Mouse (Mus musculus): Measurements from ENCODE around the gene Poc1b. TPM values are rescaled to one million over a fixed set of nuclear protein-coding genes. Genes with fewer than 3 reads are reported as not detected.
"Not testable (repeated sequence)": the region's sequence is repeated elsewhere in the genome, so short reads cannot be mapped to it uniquely, and the experiment has no call there.

Gene Poc1b
- total RNA-seq, 2 experiments from 2014 or later = 9.5 to 12.0 TPM

DNA sequence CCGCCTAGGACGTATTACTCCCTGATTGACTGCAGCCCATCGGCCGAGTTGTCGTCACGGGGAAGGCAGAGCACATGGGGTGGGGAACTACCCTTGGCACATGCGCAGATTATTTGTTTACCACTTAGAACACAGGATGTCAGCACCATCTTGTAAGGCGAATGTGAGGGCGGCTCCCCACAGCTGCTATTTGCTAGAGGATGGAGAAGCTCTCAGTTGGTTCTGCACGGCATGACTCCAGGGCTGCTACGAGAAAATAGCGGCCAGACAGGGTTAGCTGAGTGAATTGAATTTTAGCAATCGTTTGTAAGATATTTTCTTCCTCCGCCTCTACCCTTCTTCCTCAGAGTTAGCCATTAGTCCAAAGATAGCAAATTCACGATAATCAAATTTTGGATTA is 109.7 kb downstream of the Poc1b start:
- DNase-seq (ENCODE audit: low spot score in 2 of 2) = not testable (repeated sequence)

DNA sequence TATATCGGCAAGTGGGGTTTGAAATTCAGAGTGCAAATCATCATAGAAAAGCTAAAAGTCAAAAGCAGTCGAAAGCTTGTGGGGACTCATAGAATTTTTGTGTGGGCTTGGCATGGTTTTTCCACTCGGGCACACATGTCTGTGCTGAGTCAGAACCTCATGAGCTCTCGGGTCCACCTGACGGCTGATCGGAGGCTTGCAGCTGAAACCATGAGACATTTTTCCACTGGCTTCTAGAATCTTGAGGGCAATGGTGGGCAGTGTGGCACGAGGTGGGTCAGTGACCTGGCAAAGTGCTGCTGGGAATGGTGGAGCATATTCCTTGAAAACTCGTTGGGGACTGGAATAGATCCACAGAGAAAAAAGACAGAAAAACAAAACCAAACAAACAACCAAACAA is 114.7 kb downstream of the Poc1b start:
- no peak for DNase-seq (ENCODE audit: low spot score in 2 of 2)

DNA sequence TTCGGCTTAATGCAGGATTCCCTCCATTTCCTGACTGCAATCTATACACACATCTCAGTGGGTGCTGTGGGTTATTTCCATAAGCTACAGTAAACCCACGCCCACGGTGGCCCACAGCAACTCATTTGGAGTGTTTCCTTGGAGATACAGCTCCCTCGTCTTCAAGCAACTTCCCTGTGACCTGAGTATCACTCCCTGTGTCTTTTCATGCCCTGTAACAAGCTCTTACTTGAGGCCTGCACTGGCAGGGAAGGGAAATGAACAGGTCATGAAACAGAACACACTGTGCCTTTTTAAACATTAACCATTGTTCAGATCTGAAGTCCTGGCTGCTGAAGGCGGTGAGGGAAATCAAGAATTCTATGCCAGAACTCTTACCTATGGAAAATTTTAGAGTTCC is 115.9 kb downstream of the Poc1b start:
- DNase-seq (ENCODE audit: low spot score in 2 of 2) = no peak

DNA sequence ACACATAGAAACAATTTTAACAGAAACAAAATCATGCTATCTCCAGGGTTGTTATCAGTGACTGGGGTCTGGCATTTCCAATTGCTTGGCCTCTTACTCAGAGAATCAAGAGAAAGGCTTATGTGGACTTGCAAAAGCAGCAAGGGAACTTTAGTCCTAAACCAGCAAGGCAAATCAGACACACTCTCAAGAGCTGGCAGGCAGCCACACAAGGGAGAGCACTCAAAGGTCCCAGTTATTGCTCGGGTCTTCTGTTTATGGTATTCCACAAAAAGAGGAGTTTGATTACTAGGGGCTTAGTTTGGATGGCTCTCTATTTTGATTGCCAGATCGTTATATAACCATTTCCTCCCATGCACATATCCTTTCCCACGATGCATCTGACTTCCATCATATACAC is 117.4 kb downstream of the Poc1b start:
- DNase-seq (ENCODE audit: low spot score in 2 of 2) = no peak

DNA sequence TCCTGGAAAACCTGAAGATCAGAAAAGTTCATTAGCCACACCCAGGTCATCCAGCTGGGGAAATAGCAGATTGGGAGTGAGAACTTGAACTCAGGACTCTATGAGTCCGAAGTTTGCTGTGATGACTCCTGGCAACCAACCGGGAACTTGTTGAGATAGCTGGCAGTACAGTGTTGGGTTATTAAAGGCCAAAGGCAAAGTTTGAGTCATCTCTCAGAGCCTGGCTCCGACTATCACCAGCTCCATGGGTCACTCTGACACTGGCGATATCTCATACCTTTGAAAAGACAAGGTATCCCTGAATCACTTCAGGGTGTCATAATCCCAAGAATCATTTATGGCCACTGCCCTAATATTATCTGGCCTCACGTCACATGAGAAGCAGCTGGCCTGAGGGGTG is 119.9 kb downstream of the Poc1b start:
- no peak for DNase-seq (ENCODE audit: low spot score in 2 of 2)

DNA sequence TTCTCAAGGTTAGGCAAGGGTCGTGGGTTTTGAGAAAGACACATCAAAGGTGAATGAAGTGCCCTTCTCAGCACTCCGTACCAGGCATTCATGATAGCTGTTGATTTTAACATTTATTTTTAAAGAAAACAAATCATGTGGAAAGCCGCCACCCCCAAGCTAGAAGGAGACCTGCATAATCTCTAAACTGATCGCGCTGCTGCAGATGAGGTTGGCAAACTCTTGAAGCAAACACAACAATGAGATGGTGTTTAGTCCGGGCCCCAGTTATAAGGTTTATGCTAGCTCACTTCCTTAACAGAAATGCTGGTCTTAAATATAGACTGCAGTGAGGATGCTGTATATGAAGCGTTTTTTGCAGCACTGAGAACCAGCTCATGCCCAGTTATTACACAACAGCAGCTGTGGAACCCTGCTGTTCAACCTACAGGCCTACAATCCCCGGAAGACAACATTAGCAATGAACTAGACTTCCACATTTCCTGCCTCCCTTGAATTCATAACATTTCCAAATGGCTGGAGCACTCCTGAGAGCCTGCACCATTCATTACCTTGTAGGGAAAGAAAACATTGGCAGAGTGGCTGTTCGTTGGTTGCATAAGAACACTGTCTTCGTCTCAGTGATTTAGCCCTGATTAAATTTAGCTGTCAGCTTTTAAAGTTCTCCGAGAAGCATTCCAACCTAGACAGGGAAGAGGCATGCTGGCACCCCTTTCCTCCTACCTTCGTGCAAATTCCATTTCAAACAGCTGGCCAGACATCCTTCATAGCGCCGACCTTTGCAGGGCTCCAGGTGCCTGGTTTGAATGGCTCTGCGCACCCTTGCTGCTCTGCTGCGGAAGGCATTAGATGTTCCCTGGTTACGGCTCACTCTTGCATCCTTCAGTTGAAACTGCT is 121.4 kb downstream of the Poc1b start:
- DNase-seq (ENCODE audit: low spot score in 2 of 2) = no peak

DNA sequence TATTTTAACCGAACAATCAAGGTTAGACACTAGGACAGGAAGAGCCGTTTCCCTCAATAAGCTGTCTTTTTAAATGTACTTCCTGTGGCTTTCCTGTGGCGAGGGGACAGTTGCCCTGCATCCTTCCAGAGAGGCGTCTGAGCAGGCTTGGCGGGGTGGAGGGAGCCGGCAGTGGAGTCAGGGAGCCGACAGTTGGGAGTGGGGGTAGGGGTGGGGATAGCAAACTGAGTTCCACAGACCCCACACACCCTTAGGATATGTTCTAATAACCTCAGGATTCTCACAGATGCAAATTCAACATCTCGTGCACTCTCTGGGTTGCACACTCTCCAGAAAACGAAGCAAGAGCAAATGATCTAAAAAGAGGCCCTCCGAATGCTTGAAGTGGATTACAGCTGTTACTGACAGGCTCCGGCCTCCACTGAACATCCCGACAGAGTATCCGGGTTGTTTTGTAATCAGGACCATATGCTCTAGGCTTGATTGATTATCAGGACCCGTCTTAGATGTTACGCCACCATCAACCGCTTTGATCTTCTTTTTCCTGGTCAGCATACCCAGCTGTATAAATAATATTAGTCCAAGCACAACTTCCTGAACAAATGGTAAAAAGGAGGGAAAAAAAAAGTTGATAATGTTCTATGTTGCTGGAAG is 122.3 kb downstream of the Poc1b start:
- DNase-seq (ENCODE audit: low spot score in 2 of 2) = no peak

DNA sequence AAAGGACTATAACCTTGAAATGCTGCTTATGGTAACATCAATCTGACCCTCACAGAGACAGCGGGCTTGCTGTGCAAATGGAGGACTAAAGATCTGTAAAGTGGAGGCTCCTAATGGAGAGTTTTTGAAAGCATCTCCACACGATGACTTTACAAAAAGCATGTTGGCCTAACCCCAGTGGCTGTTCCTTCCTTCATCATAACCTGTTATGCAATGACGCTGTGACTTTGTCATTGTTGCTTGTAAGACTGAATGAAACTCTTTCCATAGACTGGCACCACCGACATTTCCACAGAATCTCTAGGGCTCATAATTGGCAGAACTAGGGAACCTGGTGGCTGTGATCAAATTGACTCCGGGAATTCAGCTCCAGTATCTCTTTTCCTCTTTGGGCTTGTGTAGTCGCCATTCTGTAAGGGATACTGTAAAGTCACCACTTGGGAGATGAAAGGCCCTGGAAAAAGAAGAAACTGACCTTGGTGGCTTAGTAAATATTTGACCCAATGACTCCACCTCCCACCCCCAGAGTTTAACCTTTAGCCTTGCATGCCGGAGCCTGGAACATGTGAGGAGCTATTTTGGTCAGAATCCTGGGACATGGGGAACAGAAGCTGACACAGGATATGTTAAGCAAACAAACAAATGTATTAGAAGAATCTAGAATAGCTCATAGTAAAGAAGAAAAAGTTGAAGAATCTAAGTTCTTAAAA is 125.8 kb downstream of the Poc1b start:
- DNase-seq (ENCODE audit: low spot score in 2 of 2) = no peak

DNA sequence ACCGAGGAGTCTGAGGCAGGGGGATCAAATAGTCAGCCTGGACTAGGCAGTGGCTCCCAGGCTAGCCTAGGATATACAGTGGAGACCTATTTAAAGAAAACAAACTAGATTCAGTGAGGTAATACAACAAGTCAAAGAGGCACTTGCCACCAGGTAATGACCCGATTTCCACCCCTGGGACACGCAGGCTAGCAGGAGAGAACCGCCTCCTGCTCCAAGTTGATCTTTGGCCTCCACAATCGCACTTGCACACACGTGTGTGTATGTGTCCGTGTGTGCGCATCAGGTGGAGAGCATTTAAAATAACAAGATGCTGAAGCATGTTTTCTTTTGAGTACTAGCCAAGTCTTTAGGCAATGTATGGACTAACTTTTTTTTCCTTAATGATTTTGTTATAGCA is 127.5 kb downstream of the Poc1b start:
- DNase-seq (ENCODE audit: low spot score in 2 of 2) = no peak

DNA sequence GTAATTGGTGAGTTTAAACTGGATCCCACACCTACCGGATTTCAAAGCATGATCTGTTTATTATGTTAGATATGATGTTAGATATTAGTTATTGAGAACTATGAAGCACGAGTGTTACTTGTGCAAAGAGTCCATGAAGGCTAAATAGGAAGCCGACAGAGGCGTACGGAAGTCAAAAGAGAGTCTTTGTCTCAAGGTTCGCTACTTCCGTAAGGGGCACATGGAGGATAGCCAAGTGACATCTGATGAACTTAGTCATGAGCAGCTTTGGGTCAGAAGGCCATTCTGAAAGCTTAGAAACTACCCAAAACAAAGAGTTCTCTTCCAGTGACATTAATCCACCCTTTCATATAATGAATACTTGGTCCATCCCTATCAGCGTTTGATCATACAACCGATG is 128.2 kb downstream of the Poc1b start:
- DNase-seq (ENCODE audit: low spot score in 2 of 2) = no peak

DNA sequence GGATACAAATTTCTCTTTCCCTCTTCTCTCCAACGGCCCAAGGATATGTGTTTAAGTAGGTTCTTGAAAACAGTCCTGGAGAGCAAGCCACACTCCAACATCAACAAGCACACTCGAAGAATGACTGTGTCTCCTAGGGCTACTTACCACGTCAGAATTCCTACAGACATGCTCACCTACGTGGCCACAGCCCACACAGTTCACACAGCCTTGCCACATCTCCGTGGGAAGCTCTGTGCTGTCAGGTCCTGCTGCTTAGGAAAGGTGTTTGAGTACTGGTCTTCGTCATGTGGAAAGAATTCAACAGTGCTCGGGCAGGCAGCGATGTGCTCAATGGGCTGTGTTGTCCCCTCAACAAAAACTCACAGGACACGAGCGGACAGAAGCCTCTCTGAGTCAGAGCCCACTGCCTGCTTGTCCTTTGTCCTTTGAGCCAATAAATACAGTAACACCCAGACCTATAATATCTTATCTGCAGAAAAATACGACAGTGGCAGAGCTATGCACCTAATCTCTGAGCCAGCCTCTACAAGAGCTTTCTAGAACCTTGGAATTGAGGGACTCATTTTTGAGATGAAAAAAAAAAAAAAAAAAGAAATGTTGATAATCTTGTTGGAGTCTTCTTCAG is 130.5 kb downstream of the Poc1b start:
- no peak for DNase-seq (ENCODE audit: low spot score in 2 of 2)

DNA sequence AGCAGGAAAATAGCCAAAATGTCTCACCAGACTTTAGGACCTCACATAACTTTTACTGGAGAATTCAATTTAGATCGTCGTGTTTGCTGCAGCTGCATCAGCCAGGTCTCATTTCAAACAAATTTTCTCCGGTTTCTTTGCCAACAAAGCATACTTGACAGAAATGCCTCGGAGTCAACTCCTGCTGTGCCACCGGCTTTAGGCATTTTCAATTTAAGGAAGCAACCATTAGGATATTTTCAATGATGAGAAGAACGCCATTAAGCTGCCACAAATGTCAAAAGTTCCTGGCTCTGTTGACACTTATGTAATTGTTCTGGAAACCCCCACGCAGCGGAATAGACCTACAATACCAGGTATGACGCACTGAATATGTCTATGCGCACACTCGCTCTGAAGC is 131.7 kb downstream of the Poc1b start:
- DNase-seq (ENCODE audit: low spot score in 2 of 2) = no peak

DNA sequence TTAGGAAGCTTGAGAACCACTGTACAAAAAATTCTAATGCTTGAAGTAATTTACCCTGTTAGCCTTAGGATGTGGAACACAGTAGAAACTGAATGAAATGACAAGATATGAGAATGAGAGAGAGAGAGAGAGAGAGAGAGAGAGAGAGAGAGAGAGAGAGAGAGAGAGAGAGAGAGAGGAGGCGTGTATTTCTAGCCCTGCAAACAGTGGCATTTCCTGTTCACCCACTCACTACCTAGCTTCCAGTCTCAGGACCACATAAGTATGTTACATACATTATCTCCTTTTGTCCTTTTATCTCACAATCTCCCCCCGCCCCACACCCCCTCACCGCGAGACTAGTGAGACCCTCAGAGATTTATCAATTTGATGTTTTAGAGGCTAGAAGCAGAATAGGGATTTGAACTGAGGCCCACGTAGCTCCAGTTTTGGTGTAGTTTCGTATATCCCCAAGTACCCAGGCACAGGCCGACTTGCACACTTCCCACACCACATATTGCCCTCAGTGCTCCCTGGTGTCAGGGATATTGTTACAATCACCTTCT is 134.5 kb downstream of the Poc1b start:
- no peak for DNase-seq (ENCODE audit: low spot score in 2 of 2)

DNA sequence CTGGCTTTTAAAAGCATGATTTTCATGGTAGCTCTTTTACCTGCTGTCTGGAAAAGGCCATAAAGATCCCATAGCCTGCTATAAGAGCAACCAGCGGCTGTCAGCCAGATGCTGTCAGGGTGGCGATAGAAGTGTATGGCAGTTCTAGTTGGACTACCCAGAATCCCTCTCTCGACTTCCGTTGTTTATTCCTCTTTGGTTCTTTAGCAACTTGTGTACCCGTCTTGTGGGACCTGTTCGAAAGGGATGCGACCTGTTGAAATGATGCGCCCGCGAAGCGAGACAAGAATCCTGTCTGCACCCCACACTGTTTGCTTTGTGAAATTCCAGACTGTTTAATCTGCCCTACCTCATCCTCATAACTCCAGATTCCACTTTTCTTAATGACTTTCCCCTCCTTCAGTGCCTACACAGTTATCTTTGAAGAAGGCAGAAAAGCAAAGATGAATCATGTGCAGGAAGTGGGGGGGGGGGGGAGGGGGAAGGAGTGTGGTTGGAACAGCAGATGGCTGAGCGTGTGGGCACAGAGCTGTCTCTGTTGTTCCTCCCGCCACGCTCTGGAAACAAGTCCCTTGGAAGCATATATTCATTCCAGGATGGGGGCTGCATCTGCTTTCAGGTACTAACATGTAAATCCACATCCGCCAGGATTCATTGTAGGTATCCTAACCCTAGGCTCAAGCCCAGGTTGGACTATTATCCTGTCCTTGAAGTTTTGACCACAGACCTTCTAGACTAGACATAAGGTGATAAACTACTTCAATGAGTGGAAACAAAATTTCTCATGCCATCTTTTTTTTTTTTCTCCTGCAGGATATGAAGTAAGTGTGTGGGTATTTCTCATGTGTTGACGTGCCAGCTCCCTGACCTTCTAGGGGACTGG is 135.2 kb downstream of the Poc1b start:
- no peak for DNase-seq (ENCODE audit: low spot score in 2 of 2)

DNA sequence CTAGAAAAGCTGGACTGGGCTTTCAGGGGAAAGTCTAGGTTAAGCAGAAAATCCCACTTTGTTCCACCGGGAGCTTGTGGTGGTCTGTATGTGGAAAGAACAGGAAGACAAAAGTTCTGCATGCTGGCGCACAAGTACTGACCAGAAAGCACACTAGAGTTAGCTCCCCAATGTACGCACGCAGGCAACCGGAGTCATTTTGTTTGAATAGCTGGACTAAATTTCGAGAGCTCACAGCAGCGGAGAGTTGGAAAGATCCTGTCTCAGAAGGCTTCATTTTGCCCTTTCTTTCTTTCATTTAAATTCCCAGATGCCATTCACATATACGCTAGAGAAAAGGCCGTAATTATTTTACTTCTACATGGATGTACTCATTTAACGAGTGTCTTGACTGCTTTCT is 135.9 kb downstream of the Poc1b start:
- no peak for DNase-seq (ENCODE audit: low spot score in 2 of 2)

DNA sequence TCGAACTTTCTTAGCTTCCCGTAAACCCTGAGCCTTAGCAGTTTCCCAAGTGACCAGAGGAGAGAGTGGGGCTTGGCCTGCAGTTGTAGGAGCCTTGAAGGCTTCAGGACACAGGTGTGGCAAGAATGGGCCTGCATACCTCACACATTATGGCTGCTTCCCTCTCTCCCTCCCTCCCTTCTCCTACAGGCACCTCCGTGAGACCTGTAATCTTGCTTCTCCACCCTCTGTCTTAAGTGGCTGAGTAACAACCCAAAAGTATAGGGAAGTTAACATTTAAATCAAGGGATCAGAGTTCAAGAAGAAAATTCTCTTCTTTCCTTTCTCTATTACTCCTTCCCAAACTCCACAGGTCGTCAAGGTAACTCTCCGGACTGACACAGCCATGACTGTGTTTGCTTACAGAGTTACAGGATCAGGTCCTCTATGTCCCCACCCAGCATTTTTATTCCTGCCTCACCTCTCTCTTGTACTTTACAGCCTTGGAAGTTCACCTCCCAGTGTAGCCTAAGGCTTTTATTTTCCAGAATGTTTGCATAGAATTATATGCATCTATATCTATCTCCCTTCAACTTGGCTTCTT is 137.2 kb downstream of the Poc1b start:
- DNase-seq (ENCODE audit: low spot score in 2 of 2) = no peak

DNA sequence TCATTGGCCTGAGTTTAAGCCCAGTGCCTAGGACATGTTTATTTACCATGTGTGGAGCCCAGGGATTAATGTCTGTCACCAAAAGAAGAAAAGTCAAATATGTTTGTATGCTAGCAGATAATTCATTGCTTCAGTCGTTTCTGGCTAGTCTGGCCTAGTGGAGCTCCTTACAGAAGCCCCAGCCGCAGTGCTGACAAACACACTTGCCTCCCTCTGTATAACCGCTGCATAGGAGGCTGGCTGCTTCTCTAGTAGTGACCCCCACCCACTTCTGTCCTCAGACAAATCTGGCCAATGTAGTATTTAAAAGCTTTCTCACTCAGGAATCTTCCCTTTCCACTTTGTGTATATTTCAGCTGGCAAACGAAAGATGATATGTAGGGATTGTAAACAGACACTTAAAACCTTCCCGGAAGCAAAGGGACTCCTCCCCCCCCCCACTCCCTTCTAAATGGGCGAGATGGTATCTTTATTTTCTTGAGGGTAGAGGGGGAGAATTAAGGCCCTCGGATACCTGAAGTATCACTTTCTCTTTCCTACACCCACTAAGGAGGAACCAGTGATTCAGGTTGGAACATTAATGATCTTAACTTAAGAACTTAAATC is 137.9 kb downstream of the Poc1b start:
- DNase-seq (ENCODE audit: low spot score in 2 of 2) = no peak

DNA sequence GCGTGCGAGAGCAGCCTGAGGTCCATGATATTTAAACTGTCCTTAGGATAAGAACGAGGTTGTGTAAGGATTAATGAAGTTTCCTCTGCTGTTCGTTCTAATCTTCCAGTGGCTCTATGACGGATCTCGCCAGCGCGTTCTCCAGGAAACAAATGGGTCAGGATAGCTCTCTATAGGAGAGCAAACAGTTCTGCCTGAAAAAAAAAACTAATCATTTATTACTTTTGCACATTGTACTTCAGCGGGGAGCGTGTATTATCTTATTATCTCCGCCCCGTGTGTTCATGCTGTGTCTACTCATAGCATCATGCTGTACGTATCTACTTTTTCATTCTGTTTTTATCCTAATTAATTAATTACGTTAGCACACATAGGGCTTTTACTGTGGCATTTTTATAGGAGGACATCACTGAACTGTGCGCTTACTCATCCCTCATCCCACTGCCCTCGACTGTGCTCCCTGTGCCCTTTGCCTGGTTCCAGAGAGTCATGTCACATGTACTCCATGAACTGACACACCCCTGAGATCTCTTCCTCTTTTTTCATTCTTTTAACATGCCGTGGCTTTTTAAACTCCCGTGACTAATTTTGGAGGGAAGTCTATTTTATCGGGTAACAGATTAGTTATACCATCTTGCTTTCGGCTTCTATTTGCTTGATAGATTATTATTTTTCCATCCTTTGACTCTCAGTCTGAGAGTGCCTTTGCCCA is 140.1 kb downstream of the Poc1b start:
- peak in 1 of 2 experiments; percentile 8 for DNase-seq (ENCODE audit: low spot score in 2 of 2)

Measured in adrenal gland, adult 18-20 months (tissue).